ENCODE assay signal across 8 mouse cellular contexts in the genomic region with DNA sequence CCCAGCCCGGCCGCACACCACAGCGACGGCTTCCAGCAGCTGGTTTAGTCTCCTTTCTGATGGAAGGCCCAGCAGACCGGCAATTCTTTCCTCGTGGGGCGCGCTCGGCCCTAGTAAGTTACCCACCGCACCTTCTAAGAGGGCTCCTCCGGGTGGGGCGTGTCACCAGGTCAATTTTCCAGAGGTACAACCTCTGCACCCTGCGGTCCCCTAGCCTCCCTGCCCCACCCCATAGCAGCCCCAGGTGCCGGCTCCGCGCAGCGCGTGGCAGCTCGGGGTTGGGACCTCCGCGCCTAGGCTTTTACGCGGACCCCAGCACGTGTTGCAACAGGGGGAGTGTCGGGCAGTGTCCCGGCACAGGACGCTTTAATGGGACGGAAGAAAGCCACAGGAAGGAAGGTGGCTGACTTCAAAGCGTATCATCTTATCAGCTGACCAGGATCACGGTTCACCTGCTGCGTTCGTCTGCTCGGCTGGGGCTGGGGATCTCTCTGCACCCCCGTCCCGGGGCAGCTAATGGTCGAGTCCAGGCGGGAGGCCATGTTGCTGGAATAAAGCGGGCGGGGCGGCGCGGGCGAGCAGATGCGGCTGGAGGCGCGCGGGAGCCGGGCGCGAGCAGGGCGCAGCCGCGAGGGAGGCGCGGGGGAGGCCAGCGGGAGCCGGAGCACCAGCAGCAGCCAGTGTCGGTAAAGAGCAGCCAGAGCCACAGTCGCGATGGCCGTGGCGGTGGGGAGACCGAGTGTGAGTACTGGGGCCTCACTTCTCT. TPM values are rescaled to one million over a fixed set of nuclear protein-coding genes. Genes with fewer than 3 reads are reported as not detected.
DNase-seq lines count a peak whose midpoint lies in the region; ATAC-seq lines count a peak whose summit lies in the region.

A gene (plus strand): TSS at position 581 of the 766 bp plus-strand sequence.

- peak within 1 kb of the TSS; percentile 90 for H3K4me2 ChIP-seq in forebrain, embryonic 11.5 days (ENCODE audit: low read depth, low read length, severe bottlenecking)
- peak within 1 kb of the TSS; percentile 97 for H3K4me2 ChIP-seq in heart, embryonic 16.5 days (ENCODE audit: low read depth, low read length)
- H3K4me2 ChIP-seq in liver, embryonic 15.5 days, result peak within 1 kb of the TSS; percentile 89
- H3K4me2 ChIP-seq in neural tube, embryonic 12.5 days (replicated peaks), result peak within 1 kb of the TSS; percentile 94

- peak within 1 kb of the TSS; percentile 91 for H3K9ac ChIP-seq in forebrain, embryonic 11.5 days (ENCODE audit: low read length)
- H3K9ac ChIP-seq in heart, embryonic 16.5 days (ENCODE audit: low read length), result peak within 1 kb of the TSS; percentile 88
- peak within 1 kb of the TSS; percentile 70 for H3K9ac ChIP-seq in liver, embryonic 15.5 days
- H3K9ac ChIP-seq in neural tube, embryonic 12.5 days, result peak within 1 kb of the TSS; percentile 89

- peak; percentile 89 for DNase-seq in CD8-positive naive resting alpha-beta T cell, adult 2 months (ENCODE audit: low read depth in 2 of 2, low spot score in 2 of 2)
- peak; percentile 76 for DNase-seq in c-Kit-positive CD71-negative TER-119-negative erythroid progenitor cells, embryonic 14.5 days (ENCODE audit: low read depth)
- DNase-seq in forebrain, embryonic 11.5 days (ENCODE audit: low spot score), result peak; percentile 96
- DNase-seq in kidney, postnatal 36 days, result peak; percentile 94 to 96
- DNase-seq in telencephalon, adult 2 months (ENCODE audit: low read depth, low spot score), result peak; percentile 74

- peaks cover 15% of the 10 kb centered on the region for H3K4me1 ChIP-seq in forebrain, embryonic 11.5 days (replicated peaks; ENCODE audit: control insufficient read depth, insufficient read depth, low read length)
- H3K4me1 ChIP-seq in heart, embryonic 16.5 days (ENCODE audit: control insufficient read depth, insufficient read depth, low read length), result peaks cover 22% of the 10 kb centered on the region
- H3K4me1 ChIP-seq in liver, embryonic 15.5 days (replicated peaks), result peaks cover 40% of the 10 kb centered on the region
- H3K4me1 ChIP-seq in neural tube, embryonic 12.5 days, result peaks cover 50% of the 10 kb centered on the region

- no peaks in the 10 kb centered on the region; the same call in 1 of the 2 replicates for H3K36me3 ChIP-seq in forebrain, embryonic 11.5 days (ENCODE audit: control insufficient read depth, insufficient read depth, low read length)
- H3K36me3 ChIP-seq in heart, embryonic 16.5 days (ENCODE audit: control insufficient read depth, insufficient read depth), result no peaks in the 10 kb centered on the region
- no peaks in the 10 kb centered on the region for H3K36me3 ChIP-seq in liver, embryonic 15.5 days (replicated peaks)
- H3K36me3 ChIP-seq in neural tube, embryonic 12.5 days, result no peaks in the 10 kb centered on the region

- WGBS in forebrain, embryonic 11.5 days, result under 1% methylated on average over 63 of the region's 63 CpGs
- WGBS in heart, embryonic 16.5 days, result under 1% methylated on average over 63 of the region's 63 CpGs
- WGBS in liver, embryonic 15.5 days (ENCODE audit: insufficient replicate concordance), result 0% methylated on average over 63 of the region's 63 CpGs
- WGBS in neural tube, embryonic 12.5 days, result under 1% methylated on average over 63 of the region's 63 CpGs

- H3K9me3 ChIP-seq in forebrain, embryonic 11.5 days (ENCODE audit: control insufficient read depth, low read length), result no peaks in the 10 kb centered on the region
- H3K9me3 ChIP-seq in heart, embryonic 16.5 days (replicated peaks; ENCODE audit: control insufficient read depth, low read length), result no peaks in the 10 kb centered on the region
- no peaks in the 10 kb centered on the region for H3K9me3 ChIP-seq in liver, embryonic 15.5 days (replicated peaks)
- H3K9me3 ChIP-seq in neural tube, embryonic 12.5 days, result no peaks in the 10 kb centered on the region

- H3K27me3 ChIP-seq in forebrain, embryonic 11.5 days (ENCODE audit: control insufficient read depth, insufficient read depth, low read length), result no peaks in the 10 kb centered on the region
- H3K27me3 ChIP-seq in heart, embryonic 16.5 days (ENCODE audit: control insufficient read depth, insufficient read depth, low read length), result no peaks in the 10 kb centered on the region
- H3K27me3 ChIP-seq in liver, embryonic 15.5 days, result peaks cover 17% of the 10 kb centered on the region; the same call in 1 of the 2 replicates
- no peaks in the 10 kb centered on the region for H3K27me3 ChIP-seq in neural tube, embryonic 12.5 days (replicated peaks)

- ATAC-seq in forebrain, embryonic 11.5 days (replicated peaks; ENCODE audit: low FRiP score), result peak; percentile 91
- peak; percentile 90 for ATAC-seq in heart, embryonic 16.5 days (replicated peaks; ENCODE audit: extremely low read depth, insufficient read depth, low FRiP score)
- peak; percentile 90 for ATAC-seq in liver, embryonic 15.5 days (ENCODE audit: insufficient read depth)
- peak; percentile 93 for ATAC-seq in neural tube, embryonic 12.5 days (ENCODE audit: low FRiP score, low read depth)

- peak within 1 kb of the TSS; percentile 90 for H3K27ac ChIP-seq in forebrain, embryonic 11.5 days (ENCODE audit: low read depth, low read length)
- H3K27ac ChIP-seq in heart, embryonic 16.5 days (ENCODE audit: low read length), result peak within 1 kb of the TSS; percentile 86
- peak within 1 kb of the TSS; percentile 64 for H3K27ac ChIP-seq in liver, embryonic 15.5 days (replicated peaks)
- H3K27ac ChIP-seq in neural tube, embryonic 12.5 days, result peak within 1 kb of the TSS; percentile 89

- H3K4me3 ChIP-seq in forebrain, embryonic 11.5 days (ENCODE audit: low read depth, low read length), result peak within 1 kb of the TSS; percentile 82
- peak within 1 kb of the TSS; percentile 81 for H3K4me3 ChIP-seq in heart, embryonic 16.5 days (ENCODE audit: low read length)
- peak within 1 kb of the TSS; percentile 72 for H3K4me3 ChIP-seq in liver, embryonic 15.5 days (replicated peaks)
- peak within 1 kb of the TSS; percentile 87 for H3K4me3 ChIP-seq in neural tube, embryonic 12.5 days

RNA-seq across cellular contexts. Expression of the gene that starts here (rescaled TPM):
- polyA plus RNA-seq in forebrain, embryonic 11.5 days (2014; fragmentation: Nextera tagmentation; extraction: Ambion mirVana), result 288 and 296 TPM in 2 replicates
- polyA plus RNA-seq in heart, embryonic 16.5 days (2015; fragmentation: Nextera tagmentation; extraction: Ambion mirVana), result 89.7 and 92.8 TPM in 2 replicates
- polyA plus RNA-seq in liver, embryonic 15.5 days (2015; fragmentation: Nextera tagmentation; extraction: Ambion mirVana), result 20.6 and 22.9 TPM in 2 replicates
- polyA plus RNA-seq in neural tube, embryonic 12.5 days (2016; fragmentation: Nextera tagmentation; extraction: Ambion mirVana), result 253 and 266 TPM in 2 replicates

Comparison
In these comparisons a context has a peak if more than half of its experiments do, and no peak if none do; other contexts are left out.
1. Peak in every context shown above with its lines: DNase-seq, ATAC-seq, H3K4me3 ChIP-seq and H3K27ac ChIP-seq.